Mouse (Mus musculus) T-cell, adult 2 months (primary cell): Measurements from ENCODE around the gene Mkrn1.
"Not testable (repeated sequence)": the region's sequence is repeated elsewhere in the genome, so short reads cannot be mapped to it uniquely, and the experiment has no call there.

ENCODE experiments used
- DNase-seq: peaks from one replicate; pipeline ENCODE4 v3.0.0; 2022; ENCODE audit warnings: low spot score

Mkrn1 gene

GRCm38 (mm10) chr6:39419851-39420721 is at the start of gene Mkrn1:
TSS of gene Mkrn1 (minus strand) at chr6:39420462.
- DNase-seq = peak; percentile 84

- DNase-seq = no peak
These were observed 49.2 kb upstream of the Mkrn1 start for GRCm38 (mm10) chr6:39469427-39469826.

- peak; percentile 71 for DNase-seq
These were observed 42.6 kb upstream of the Mkrn1 start for GRCm38 (mm10) chr6:39462621-39463538.

- peak; percentile 24 for DNase-seq
These were observed 39.8 kb upstream of the Mkrn1 start for GRCm38 (mm10) chr6:39460040-39460439.

GRCm38 (mm10) chr6:39455339-39456160 is 35.3 kb upstream of the Mkrn1 start:
- DNase-seq = no peak

- DNase-seq = no peak
These were observed 34.4 kb upstream of the Mkrn1 start for GRCm38 (mm10) chr6:39454616-39455015.

GRCm38 (mm10) chr6:39453564-39453963 is 33.3 kb upstream of the Mkrn1 start:
- no peak for DNase-seq

- no peak for DNase-seq
These were observed 30.8 kb upstream of the Mkrn1 start for GRCm38 (mm10) chr6:39451033-39451432.

- no peak for DNase-seq
These were observed 30.3 kb upstream of the Mkrn1 start for GRCm38 (mm10) chr6:39450580-39450979.

GRCm38 (mm10) chr6:39447429-39448185 is 27.3 kb upstream of the Mkrn1 start:
- DNase-seq = no peak

- DNase-seq = no peak
These were observed 25.7 kb upstream of the Mkrn1 start for GRCm38 (mm10) chr6:39445801-39446572.

- no peak for DNase-seq
These were observed 22.6 kb upstream of the Mkrn1 start for GRCm38 (mm10) chr6:39442786-39443287.

GRCm38 (mm10) chr6:39440207-39440606 is 19.9 kb upstream of the Mkrn1 start:
- no peak for DNase-seq

GRCm38 (mm10) chr6:39437519-39437918 is 17.3 kb upstream of the Mkrn1 start:
- not testable (repeated sequence) for DNase-seq

- DNase-seq = no peak
These were observed 15.6 kb upstream of the Mkrn1 start for GRCm38 (mm10) chr6:39435875-39436274.

GRCm38 (mm10) chr6:39434886-39435492 is 14.7 kb upstream of the Mkrn1 start:
- no peak for DNase-seq

GRCm38 (mm10) chr6:39434111-39434885 is 14.0 kb upstream of the Mkrn1 start:
- no peak for DNase-seq

- DNase-seq = no peak
These were observed 13.4 kb upstream of the Mkrn1 start for GRCm38 (mm10) chr6:39433701-39434100.

GRCm38 (mm10) chr6:39433174-39433573 is 12.9 kb upstream of the Mkrn1 start:
- no peak for DNase-seq
